Mouse (Mus musculus): ENCODE results near the gene 1700125H20Rik. TPM values are rescaled to one million over a fixed set of nuclear protein-coding genes. Genes with fewer than 3 reads are reported as not detected.
A peak's percentile ranks its signal among the peaks of the same experiment; 100 is the strongest.
"Not testable (repeated sequence)": the region's sequence is repeated elsewhere in the genome, so short reads cannot be mapped to it uniquely, and the experiment has no call there.

The 1700125H20Rik gene
- total RNA-seq (2021) = not detected
- long read RNA-seq, experiment 1, partial matches to known transcripts = 0 of 1 reads
- long read RNA-seq, experiment 1, other reads (novel, unspliced or antisense) = 1 of 1 reads
- long read RNA-seq, experiment 2 = 0 reads

DNA sequence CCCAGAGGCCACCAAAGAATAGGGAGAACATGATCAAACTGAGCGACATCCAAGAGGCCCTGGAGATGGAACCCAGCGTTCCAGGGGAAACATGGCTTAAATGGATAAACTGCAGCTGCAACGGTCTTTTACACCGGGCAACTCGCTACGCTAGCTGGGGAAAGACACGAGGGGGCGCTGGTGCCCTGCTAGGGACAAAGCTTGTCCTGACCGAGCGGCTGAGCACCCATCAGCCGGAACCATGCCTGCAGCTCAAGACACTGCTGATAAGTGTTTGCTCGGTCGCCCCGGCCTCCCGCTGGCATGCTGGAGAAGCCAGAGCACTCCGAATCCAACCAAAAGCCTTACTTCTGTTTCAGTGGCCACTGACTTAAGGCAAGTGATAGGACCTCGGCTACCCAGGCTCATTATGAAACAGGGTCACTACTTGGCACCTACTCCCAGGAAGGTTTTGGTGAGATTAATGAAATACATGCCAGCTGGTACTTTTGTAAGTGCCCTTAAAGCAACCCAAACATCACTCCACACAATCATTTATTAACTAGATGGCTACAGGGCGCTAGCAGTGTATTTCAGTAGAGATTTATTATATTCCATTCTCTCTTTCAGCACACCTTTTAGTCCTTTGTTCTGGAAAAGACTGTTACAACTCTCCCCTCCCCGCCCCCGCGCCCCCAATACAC, at the start of gene 1700125H20Rik:
1700125H20Rik (plus strand) TSS at position 347 of the 683 bp plus-strand sequence.
- DNase-seq (ENCODE audit: low spot score in 2 of 2) = peak; percentile 84 to 88
- intact Hi-C loops (cut with DNase I) = loop anchor here (5.0 kb wide), 1 partner anchor 92 kb away; no protein-coding TSS in a partner anchor

DNA sequence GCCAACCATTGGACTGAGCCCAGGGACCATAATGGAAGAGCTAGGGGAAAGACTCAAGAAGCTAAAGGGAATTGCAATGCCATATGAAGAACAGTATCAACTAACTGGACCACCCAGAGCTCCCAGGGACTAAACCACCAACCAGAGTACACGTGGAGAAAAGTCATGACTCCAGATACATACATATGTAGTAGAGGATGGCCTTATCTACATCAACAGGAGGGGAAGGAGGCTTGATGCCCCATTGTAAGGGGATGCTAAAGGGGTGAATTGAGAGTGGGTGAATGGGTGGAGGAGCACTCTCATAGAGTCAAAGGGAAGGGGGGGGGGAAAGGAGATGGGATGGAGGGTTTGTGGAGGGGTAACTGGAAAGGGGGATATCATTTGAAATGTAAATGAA, 48.1 kb upstream of the 1700125H20Rik start:
- DNase-seq (ENCODE audit: low spot score in 2 of 2) = no peak
- intact Hi-C loops (cut with DNase I) = no loop called here

DNA sequence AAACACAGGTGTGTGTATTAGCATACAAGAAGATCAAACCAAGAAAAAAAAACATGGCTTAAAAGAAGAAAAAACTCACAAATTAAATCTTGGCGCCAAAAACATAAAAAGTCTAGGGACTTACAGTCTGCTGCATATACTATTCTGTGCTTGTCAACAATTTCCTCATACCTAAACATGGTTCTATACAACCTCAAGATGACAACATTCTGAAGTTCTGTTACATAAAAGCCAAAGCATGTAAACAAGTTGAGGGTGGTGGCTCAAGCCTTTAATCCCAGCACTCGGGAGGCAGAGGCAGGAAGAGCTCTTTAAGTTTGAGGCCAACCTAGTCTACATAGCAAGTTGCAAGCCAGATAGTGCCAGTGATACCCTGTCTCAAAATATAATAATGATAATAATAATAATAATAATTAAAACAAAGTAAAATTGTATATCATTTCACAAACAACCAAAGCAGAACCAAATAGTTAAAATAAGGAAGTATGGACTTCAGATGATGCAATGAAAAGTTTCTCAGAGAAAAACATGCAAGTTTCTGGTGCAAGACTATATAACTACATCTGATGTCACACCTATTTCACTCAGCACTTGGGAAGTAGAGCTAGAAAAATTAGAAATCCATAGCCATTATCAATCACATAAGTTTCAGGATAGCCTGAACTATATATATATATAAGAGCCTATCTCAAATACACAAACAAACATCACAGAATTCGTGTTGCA, 46.8 kb upstream of the 1700125H20Rik start:
- intact Hi-C loops (cut with DNase I) = no loop called here
- DNase-seq (ENCODE audit: low spot score in 2 of 2) = no peak

DNA sequence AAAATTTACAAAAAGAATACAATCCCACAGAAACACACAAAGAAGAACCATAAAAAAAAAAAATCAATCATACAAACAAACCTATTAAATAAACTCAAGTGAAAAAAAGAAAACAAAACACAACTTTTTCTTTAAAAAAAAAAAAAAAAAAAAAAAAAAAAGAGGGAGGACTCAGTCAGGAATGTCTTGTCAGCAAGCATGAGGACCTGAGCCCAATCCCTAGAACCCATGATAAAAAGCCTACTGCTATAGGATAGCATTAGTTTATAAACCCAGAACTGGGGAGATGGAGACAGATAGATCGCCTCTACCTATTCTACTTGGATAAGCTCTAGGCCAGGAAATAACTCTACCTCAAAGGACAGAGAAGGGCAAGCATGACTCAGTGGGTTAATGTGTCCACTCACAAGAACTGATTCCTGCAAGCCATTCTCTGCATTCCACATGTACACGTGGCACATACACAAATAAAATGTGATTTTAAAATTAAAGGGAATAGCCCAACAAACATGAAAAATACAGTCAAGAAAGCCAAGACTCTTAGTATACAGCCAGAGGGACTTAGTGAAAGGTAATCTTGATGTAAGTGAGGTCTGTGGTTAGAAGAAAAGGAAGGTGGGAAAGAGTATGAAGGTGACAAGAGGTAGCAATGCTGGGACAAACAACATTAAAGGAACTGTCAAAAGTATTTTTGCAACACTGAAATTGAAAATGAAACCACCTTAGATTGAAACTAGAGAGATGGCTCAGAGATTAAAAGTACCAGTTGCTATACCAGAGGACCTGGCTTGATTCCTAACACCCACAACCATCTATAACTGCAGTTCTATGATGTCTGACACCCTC, 43.7 kb upstream of the 1700125H20Rik start:
- no peak for DNase-seq (ENCODE audit: low spot score in 2 of 2)
- intact Hi-C loops (cut with DNase I) = no loop called here

DNA sequence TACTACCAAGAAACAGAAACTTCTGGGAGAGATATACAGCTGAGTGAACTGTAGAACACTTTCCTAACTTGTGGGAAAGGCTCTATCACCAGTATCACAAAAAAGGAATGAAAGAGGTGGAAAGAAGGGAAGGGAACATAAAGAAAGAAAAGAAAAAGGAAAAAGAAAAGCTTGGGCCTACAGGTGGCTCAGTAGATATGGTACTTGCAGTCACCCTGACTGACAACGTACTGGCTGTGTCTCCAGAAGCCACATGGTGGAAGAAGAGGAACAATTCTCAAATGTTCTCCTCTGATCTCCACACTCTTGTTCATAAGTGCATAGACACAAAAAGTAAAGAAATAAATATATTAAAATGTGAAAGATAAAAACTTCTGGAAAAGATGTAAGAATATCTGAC, 41.3 kb upstream of the 1700125H20Rik start:
- intact Hi-C loops (cut with DNase I) = no loop called here
- no peak for DNase-seq (ENCODE audit: low spot score in 2 of 2)

DNA sequence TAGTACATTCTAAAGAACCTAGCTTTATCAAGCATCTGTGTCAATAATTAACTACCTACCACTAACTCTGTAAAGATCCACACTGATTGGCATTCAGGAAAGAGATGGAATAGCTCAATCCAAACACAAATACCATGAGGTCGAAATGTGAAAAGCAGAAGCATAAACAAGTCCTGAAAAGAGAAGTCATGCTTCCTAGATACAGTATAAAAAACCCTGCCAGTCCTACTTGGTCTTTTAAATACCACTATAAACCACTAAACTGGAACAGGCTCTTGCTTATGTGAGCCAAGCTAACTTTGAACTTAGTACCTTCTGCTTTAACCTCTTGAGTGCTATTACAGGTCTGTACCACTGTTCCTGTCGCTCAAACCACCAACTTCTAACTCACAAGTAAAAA, 38.7 kb upstream of the 1700125H20Rik start:
- intact Hi-C loops (cut with DNase I) = no loop called here
- DNase-seq (ENCODE audit: low spot score in 2 of 2) = no peak

DNA sequence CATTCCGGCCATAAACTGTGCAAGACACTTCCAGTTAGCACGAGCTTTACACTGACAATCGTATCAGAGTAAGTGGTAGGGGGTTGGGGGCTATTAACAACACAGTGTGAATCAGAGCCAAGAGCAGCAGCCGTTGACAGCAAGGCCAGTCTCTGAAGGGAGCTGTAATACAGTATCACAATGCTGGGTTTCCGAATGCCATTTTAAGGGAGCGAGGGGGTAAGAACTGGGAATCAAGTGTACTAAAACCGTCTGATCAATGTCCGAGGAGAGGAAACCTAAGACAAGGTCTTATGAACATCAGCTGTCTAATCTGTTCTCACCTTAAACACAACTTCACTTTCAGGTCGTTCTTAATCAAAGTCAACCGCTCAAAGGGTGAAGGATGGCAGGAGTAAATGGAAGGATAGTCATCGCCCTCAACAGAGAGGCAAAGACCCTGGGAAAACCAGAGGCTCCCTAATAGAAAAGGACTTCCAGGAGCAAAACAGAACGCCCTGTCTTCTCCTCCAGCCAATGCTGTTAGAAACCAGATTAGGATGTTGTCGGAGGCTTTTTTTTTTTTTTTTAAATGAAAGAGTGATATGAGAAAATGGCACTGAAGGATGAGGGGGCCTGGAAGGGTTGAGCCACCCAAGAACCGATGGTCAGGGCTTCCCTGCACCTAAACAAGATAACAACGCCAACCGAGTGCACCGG, 31.3 kb upstream of the 1700125H20Rik start:
- peak; percentile 4 to 12 for DNase-seq (ENCODE audit: low spot score in 2 of 2)
- intact Hi-C loops (cut with DNase I) = loop anchor here (5.0 kb wide), 1 partner anchor 267 kb away; the partner anchor contains the start of gene Ggnbp2

DNA sequence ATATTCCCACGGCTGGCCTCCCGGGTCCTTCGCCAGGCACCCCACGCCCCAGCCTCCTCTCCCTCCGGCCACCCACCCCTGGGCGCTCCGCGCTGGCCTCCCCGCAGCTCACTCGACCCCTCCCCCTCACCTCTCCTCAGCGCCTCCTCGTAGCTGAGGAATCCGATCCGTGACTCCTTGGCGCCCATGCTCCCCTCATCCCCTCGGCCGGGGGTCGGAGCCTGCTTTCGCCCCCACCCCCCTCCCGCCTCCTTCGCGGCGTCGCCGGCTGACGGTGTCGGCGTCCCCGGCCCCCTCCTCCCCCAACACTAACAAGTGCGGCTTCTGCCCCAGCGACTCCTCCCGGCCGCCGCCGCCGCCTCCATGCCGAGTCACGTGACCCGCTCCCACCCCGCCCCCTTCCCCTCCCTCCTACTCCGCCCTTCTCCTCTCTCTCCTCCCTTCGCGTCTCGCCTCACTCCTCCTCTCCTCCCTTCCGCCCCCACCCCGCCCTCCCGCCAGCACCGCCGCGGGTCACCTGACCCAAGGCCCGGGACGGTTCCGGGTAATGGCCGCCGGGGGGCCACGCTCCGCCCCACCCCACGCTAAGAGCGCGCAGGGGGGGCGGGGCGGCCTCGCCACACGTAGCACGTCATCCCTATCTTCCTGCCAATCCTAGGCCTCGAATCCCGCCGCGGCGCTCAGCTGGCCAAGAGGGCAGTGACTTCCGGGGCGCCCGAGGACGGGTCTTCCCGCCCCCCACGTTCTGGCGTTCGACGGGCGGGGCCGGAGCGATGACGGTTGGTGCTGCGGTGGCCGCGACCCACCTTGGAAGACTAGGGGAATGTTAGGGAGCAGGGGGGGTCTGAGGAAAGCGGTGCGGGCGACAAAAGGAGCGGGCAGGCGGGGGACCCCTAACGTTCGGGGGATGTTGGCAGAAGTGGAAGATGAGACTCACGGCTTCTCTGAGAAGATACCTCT, 30.3 kb upstream of the 1700125H20Rik start, which contains the start of gene Usp32:
Usp32 (minus strand) TSS at position 581 of the 960 bp plus-strand sequence.
- DNase-seq (ENCODE audit: low spot score in 2 of 2) = peak; percentile 97
- intact Hi-C loops (cut with DNase I) = loop anchor here (5.0 kb wide), 1 partner anchor 268 kb away; the partner anchor contains the start of gene Ggnbp2

DNA sequence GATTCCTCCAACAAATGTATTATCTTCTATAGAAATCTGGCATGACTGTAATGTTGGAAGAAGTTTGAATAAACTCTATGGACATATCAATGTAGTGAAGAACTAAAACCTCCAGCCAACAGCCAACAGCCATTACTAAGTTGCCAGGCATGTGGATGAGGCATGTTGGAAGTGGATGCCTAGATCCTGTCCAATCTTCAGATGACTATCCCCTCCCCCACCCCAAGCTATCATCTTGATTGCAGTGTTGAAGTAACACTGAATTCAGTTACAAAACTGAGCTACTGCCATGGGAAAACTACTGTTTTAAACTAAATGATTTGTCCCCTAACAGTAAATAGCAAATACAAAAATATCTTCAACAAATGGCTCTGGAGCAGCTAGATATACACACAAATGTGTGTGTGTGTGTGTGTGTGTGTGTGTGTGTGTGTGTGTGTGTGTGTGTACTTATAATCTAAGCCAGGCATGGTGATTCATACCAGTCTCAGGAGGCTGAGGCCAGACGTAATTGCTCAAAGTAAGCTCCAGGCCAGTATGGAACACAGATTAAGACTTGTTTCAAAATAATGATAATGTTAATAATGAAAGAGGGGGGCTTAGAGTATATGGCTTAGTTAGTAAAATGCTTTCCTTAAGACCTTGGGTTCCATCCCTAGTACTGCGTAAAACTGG, 17.8 kb upstream of the 1700125H20Rik start:
- DNase-seq (ENCODE audit: low spot score in 2 of 2) = no peak
- intact Hi-C loops (cut with DNase I) = no loop called here

DNA sequence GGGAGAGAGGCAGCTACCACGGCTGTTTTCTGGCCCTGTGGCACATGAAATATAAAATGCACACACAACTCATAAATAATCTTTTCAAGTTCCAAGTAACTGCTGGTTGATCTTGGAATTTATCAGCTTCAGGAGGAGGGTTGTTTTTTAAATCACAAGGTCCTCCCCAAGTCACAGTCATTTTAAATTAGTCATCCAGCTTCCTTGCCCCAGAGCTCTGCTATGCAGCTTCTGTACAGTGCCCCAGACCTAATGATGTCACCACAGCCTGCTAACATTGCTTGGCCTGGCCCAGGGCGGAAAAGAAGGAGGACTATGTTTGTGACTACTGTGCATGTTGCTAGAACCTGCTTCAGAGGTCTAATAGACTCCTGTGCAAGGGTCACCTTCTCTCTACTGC, 12.9 kb upstream of the 1700125H20Rik start:
- DNase-seq (ENCODE audit: low spot score in 2 of 2) = no peak

DNA sequence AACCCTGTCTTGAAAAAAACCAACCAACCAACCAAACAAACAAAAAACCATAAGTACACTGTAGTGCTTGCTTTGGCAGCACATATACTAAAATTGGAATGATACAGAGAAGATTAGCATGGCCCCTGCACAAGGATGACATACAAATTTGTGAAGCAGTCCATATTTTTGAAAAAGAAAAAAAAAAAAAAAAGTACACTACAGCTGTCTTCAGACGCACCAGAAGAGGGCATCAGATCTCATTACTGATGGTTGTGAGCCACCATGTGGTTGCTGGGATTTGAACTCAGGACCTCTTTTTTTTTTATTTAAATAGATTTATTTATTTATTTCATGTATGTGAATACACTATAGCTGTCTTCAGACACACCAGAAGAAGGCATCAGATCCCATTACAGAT, 7.2 kb upstream of the 1700125H20Rik start:
- intact Hi-C loops (cut with DNase I); DNase-seq (ENCODE audit: low spot score in 2 of 2): not testable (repeated sequence)

More for the DNA sequence above, 12.9 kb upstream of the 1700125H20Rik start:
- intact Hi-C loops (cut with DNase I) = no loop called here

DNA sequence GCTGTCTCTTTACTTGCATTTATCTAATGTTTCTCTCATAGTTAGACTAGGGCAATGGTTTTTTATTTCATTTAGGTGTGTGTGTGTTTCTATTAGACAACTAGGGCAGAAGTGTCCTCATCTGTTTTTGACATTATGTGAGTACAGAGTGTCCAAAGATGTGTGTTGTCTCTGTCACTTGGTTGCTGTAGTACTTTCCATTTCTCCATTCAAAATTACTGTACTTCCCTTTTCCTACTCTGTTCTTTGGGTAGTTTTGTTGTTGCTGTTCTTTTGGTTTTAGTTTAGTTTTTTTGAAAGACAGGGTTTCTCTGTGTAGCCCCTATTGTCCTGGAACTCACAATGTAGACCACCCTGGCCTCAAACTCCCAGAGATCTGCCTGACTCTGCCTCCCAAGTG, 5.8 kb upstream of the 1700125H20Rik start:
- intact Hi-C loops (cut with DNase I) = no loop called here
- no peak for DNase-seq (ENCODE audit: low spot score in 2 of 2)

DNA sequence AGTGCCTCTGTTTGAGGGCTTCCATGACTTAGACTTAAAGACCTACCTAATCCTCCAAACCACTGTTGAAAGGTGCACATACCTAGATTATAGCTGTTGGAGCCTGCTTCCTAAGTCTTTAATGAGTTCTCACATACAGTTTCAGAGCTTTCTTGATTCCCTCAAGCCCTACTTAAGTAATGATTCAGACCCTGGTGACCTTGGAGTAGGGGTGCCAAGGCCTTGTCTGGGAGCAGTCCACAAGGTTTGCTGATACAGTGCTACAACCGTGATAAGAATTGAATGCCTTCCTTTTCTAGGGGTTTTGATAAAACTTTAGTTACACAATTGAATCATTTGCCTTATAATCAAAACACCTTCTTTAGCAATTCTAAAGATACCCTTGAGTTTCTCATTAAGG, 2.7 kb upstream of the 1700125H20Rik start:
- DNase-seq (ENCODE audit: low spot score in 2 of 2) = no peak
- intact Hi-C loops (cut with DNase I) = no loop called here

DNA sequence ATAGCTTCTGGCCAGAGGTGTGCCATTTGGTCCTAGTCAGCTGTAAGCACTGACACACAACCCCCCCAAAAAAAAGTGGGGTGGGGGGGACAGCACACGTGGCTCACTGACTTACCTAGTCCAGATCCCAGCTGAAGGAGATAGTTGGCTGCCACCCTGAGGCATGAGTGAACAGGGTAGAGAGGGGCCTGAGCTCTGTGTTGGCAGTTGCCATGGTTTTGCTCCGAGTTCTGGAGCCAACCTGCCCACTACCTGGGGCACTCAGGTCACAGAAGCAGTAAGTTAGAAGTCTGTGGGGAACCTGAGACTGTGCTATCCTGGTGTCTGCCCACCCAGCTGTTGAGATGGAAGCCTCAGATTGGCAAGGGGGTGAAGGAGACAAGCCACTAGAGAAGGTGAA, 629 bp downstream of the 1700125H20Rik start:
- DNase-seq (ENCODE audit: low spot score in 2 of 2) = no peak
- intact Hi-C loops (cut with DNase I) = loop anchor here (5.0 kb wide), 1 partner anchor 91 kb away; no protein-coding TSS in a partner anchor

DNA sequence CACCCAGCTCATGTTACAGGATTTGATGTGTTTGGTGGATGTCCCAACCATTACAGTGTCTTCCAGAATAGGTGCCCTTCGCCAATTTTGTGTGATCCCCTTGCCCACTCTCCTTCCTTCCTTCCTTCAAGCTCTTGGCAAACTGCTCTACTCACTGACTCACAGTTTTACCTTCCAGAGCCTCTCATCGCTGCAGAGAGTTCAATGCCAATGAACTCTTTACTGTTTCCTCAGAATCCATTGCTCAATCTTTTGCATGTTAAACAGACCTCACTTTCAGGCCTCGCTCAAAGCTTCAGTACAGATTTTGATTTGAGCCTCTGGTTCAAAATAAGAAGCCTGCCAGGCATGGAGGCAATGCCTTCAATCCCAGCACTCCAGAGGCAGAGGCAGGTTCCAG, 5.7 kb downstream of the 1700125H20Rik start:
- intact Hi-C loops (cut with DNase I) = no loop called here
- DNase-seq (ENCODE audit: low spot score in 2 of 2) = no peak

DNA sequence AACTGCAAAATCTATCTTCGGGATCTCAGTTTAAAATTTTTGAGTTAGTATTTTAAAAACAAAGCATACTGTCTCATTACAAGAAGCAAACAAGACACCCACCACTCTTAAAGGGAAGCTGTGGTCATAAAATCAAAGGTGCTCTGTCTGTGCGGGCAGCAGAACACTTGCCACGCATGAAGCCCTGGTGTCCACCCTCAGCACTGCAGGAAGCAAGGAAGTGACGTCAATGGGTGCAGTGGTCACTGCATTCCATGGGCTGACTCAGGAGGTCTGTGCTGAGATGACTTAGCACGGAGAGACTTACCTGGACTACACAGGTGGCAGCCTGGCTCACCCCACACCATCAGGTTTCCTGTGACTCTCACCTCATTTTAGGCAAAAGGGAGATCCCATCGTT, 7.6 kb downstream of the 1700125H20Rik start:
- no peak for DNase-seq (ENCODE audit: low spot score in 2 of 2)
- intact Hi-C loops (cut with DNase I) = no loop called here

DNA sequence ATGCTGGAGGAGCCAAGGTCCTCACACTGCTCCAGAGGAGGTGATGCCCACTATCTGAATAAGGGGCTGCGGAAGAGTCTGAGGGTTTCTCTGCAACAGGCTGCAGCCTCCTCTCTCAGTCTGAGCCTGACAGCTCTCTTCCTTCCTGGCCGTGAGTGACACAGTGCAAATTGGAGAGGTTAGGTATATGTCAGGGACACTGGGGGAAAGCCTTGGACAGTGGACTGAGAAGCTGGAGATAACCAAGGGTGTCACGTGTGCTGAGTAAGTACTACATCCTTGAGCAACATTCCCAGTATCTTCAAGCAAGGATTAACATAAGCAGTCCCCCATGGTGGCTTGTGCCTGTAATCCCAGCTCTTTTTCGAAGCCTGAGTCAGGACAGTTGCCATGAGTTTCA, 8.2 kb downstream of the 1700125H20Rik start:
- no peak for DNase-seq (ENCODE audit: low spot score in 2 of 2)
- intact Hi-C loops (cut with DNase I) = no loop called here

Data from left cerebral cortex, postnatal 14 days (tissue).